Mouse (Mus musculus) midbrain, postnatal 0 days (tissue): ENCODE measurements around the gene Ccdc146. TPM values are rescaled to one million over a fixed set of nuclear protein-coding genes. Genes with fewer than 3 reads are reported as not detected.

Experiments
- ATAC-seq: fragments of 200-750 bp; cut with Nextera tagmentation; 2 replicates; pipeline ENCODE4 v1.8.0; 2017; ENCODE audit warnings: moderate number of reproducible peaks, mild to moderate bottlenecking, moderate TSS enrichment, moderate library complexity; ENCODE audit not compliant: low FRiP score
- DNase-seq: peaks from one replicate; pipeline ENCODE4 v3.0.0-alpha.2; 2015; ENCODE audit warnings: low spot score
- H3K27ac ChIP-seq: fragments of 300-500 bp; sonication (generic); 2 replicates; pipeline ENCODE4 v1.5.1; 2014; ENCODE audit warnings: low read depth, mild to moderate bottlenecking, low read length, mixed read lengths
- H3K27me3 ChIP-seq: fragments of 300-500 bp; sonication (generic); 2 replicates; pipeline ENCODE4 v1.6.1; 2014; ENCODE audit warnings: low read length, control low read depth, mixed read lengths; ENCODE audit not compliant: insufficient read depth
- H3K36me3 ChIP-seq: fragments of 300-500 bp; sonication (generic); 2 replicates; pipeline ENCODE4 v1.6.1; 2014; ENCODE audit warnings: low read length, control low read depth, mixed read lengths; ENCODE audit not compliant: insufficient read depth
- H3K4me1 ChIP-seq: fragments of 300-500 bp; sonication (generic); 2 replicates; pipeline ENCODE4 v1.6.1; 2014; ENCODE audit warnings: mild to moderate bottlenecking, control low read depth, antibody characterized with exemption, low read length, mixed read lengths; ENCODE audit not compliant: insufficient read depth
- H3K4me2 ChIP-seq: fragments of 300-500 bp; sonication (generic); 2 replicates; pipeline ENCODE4 v1.6.1; 2014; ENCODE audit warnings: low read depth, mild to moderate bottlenecking, low read length, mixed read lengths; ENCODE audit not compliant: poor library complexity, severe bottlenecking
- H3K4me3 ChIP-seq: fragments of 300-500 bp; sonication (generic); 2 replicates; pipeline ENCODE4 v1.5.1; 2014; ENCODE audit warnings: low read depth, mild to moderate bottlenecking, low read length, moderate library complexity
- H3K9ac ChIP-seq: fragments of 300-500 bp; sonication (generic); replicated peaks from 2 replicates; pipeline ENCODE4 v1.6.1; 2014; ENCODE audit warnings: mild to moderate bottlenecking, low read length, moderate library complexity, mixed read lengths; ENCODE audit not compliant: poor library complexity, severe bottlenecking
- H3K9me3 ChIP-seq: fragments of 300-500 bp; sonication (generic); 2 replicates; pipeline ENCODE4 v1.6.1; 2016; ENCODE audit warnings: low read length, control low read depth
- CTCF ChIP-seq: IDR thresholded peaks from 2 replicates; pipeline ENCODE4 v1.5.1; 2016; ENCODE audit warnings: antibody characterized with exemption, mild to moderate bottlenecking
- WGBS: fragments of 180-500 bp; shearing (Covaris S2); extraction: QIAGEN DNeasy Blood & Tissue Kit; methylation state at CpG from one replicate; pipeline ENCODE4 v1.1.7; 2014; 5-methylcytosine and 5-hydroxymethylcytosine counted together
- polyA plus RNA-seq: library from polyadenylated mRNA; unstranded; fragments of >200 nt; fragmentation: Nextera tagmentation; extraction: Ambion mirVana; gene quantifications from 2 replicates; pipeline ENCODE4 v1.2.1, GENCODE M21; 2015
- total RNA-seq: library from RNA; depleted of rRNA; stranded (reverse); fragments of >200 nt; gene quantifications from 2 replicates; pipeline ENCODE4 v1.2.3, GENCODE M21; 2014; rRNA removed

The Ccdc146 gene
- total RNA-seq (0.14 and 0.27 TPM in 2 replicates), polyA plus RNA-seq (0.43 and 0.74 TPM in 2 replicates)

GRCm38 (mm10) chr5:21424614-21425602, at the start of gene Ccdc146, which contains the start of gene Fam185a:
Gene Ccdc146 (minus strand): TSS chr5:21424677.
Gene Fam185a (plus strand): TSS chr5:21424958.
- no peaks in the 10 kb centered on the region; the same call in 1 of the 2 replicates for H3K27me3 ChIP-seq
- H3K9ac ChIP-seq, result peak within 1 kb of the TSS; percentile 64
- H3K4me3 ChIP-seq, result peak within 1 kb of the TSS; percentile 92
- H3K9me3 ChIP-seq, result no peaks in the 10 kb centered on the region
- peak; percentile 100 for ATAC-seq
- TF ChIP-seq CTCF, result no peak
- peak within 1 kb of the TSS; percentile 97 for H3K4me2 ChIP-seq
- no peaks in the 10 kb centered on the region; the same call in 1 of the 2 replicates for H3K4me1 ChIP-seq
- H3K27ac ChIP-seq, result no peak within 1 kb of the TSS
- peak; percentile 100 for DNase-seq
- no peaks in the 10 kb centered on the region for H3K36me3 ChIP-seq
- WGBS, result under 1% methylated on average over 68 of the region's 68 CpGs

GRCm38 (mm10) chr5:21468100-21468499, 43.6 kb upstream of the Ccdc146 start:
- Histone ChIP-seq H3K27me3 (no peaks in the 10 kb centered on the region), H3K9ac (no peak overlapping the region), H3K4me2 (no peak overlapping the region), H3K4me1 (no peaks in the 10 kb centered on the region), H3K36me3 (no peaks in the 10 kb centered on the region), H3K27ac (no peak overlapping the region), H3K4me3 (no peak overlapping the region), H3K9me3 (no peaks in the 10 kb centered on the region)
- no peak for TF ChIP-seq CTCF
- DNase-seq (no peak), ATAC-seq (no peak)
- WGBS, result 94% methylated on average over 12 of the region's 12 CpGs

GRCm38 (mm10) chr5:21467387-21467786, 42.9 kb upstream of the Ccdc146 start:
- Histone ChIP-seq H3K27ac (no peak overlapping the region), H3K4me1 (no peaks in the 10 kb centered on the region), H3K9ac (no peak overlapping the region), H3K4me3 (no peak overlapping the region), H3K9me3 (no peaks in the 10 kb centered on the region), H3K27me3 (no peaks in the 10 kb centered on the region), H3K4me2 (no peak overlapping the region), H3K36me3 (no peaks in the 10 kb centered on the region)
- whole genome bisulfite sequencing, result 49% methylated on average over 7 of the region's 7 CpGs
- ATAC-seq (no peak), DNase-seq (no peak)
- TF ChIP-seq CTCF, result no peak

- TF ChIP-seq CTCF, result no peak
- H3K27ac ChIP-seq, result no peak overlapping the region
- peak; percentile 71 for DNase-seq
- no peak overlapping the region for H3K4me3 ChIP-seq
- 64% methylated on average over 8 of the region's 8 CpGs for WGBS
- H3K9me3 ChIP-seq, result no peaks in the 10 kb centered on the region
- ATAC-seq, result no peak
- no peaks in the 10 kb centered on the region for H3K27me3 ChIP-seq
- no peak overlapping the region for H3K4me2 ChIP-seq
- no peaks in the 10 kb centered on the region for H3K4me1 ChIP-seq
- no peak overlapping the region for H3K9ac ChIP-seq
- H3K36me3 ChIP-seq, result no peaks in the 10 kb centered on the region
These were observed 16.5 kb upstream of the Ccdc146 start for GRCm38 (mm10) chr5:21440833-21441530.

- no peak for ATAC-seq
- no peaks in the 10 kb centered on the region for H3K27me3 ChIP-seq
- no peaks in the 10 kb centered on the region for H3K36me3 ChIP-seq
- WGBS, result 89% methylated on average over 7 of the region's 7 CpGs
- H3K4me1 ChIP-seq, result no peaks in the 10 kb centered on the region
- DNase-seq, result no peak
- no peak for TF ChIP-seq CTCF
- no peaks in the 10 kb centered on the region for H3K9me3 ChIP-seq
- no peak overlapping the region for H3K4me2 ChIP-seq
- no peak overlapping the region for H3K9ac ChIP-seq
- no peak overlapping the region for H3K4me3 ChIP-seq
- H3K27ac ChIP-seq, result no peak overlapping the region
These were observed 15.1 kb upstream of the Ccdc146 start for GRCm38 (mm10) chr5:21439446-21440110.
